Mouse (Mus musculus) G1E (cell line): ENCODE data around the gene Fndc1.

Experiments used
- CTCF ChIP-seq: IDR thresholded peaks from 2 replicates; pipeline ENCODE4 v1.5.1; 2012; ENCODE audit warnings: low read depth, low read length, inconsistent platforms, mixed read lengths
- GATA1 ChIP-seq: IDR thresholded peaks from 2 replicates; pipeline ENCODE4 v1.6.1; 2012; ENCODE audit warnings: borderline replicate concordance, low read length, inconsistent platforms, mixed read lengths
- POLR2AphosphoS5 ChIP-seq: IDR thresholded peaks from 2 replicates; pipeline ENCODE4 v1.6.1; 2012; ENCODE audit warnings: low read depth, low read length, inconsistent platforms; ENCODE audit not compliant: insufficient replicate concordance

GRCm38 (mm10) chr17:7740988-7741387, 86.1 kb downstream of the Fndc1 start:
- TF ChIP-seq GATA1 = no peak
- no peak for TF ChIP-seq CTCF
- no peak for TF ChIP-seq POLR2AphosphoS5
